Mouse (Mus musculus) kidney, postnatal 36 days (tissue): ENCODE results near the gene Ss18l2.

ENCODE experiments used
- DNase-seq, 2 experiments: peaks; one replicate each; pipeline ENCODE4 v3.0.0; 2021 to 2022; ENCODE audit warnings: mixed read lengths in 2 of 2

Gene Ss18l2

GRCm38 (mm10) chr9:121709898-121710583 is at the start of gene Ss18l2:
Ss18l2 (plus strand) TSS chr9:121710329.
- DNase-seq, result peak; percentile 100

GRCm38 (mm10) chr9:121663467-121663866 is 46.7 kb upstream of the Ss18l2 start:
- DNase-seq, result no peak

GRCm38 (mm10) chr9:121664104-121664503 is 46.0 kb upstream of the Ss18l2 start:
- no peak for DNase-seq

GRCm38 (mm10) chr9:121666957-121667630 is 43.0 kb upstream of the Ss18l2 start:
- no peak for DNase-seq

- no peak for DNase-seq
Observed at GRCm38 (mm10) chr9:121667822-121668221, 42.3 kb upstream of the Ss18l2 start.

- DNase-seq, result peak; percentile 47 to 80
Observed at GRCm38 (mm10) chr9:121669348-121669791, 40.8 kb upstream of the Ss18l2 start.

- DNase-seq, result peak; percentile 62 to 69
Observed at GRCm38 (mm10) chr9:121671300-121671699, 38.8 kb upstream of the Ss18l2 start.

GRCm38 (mm10) chr9:121672311-121672710 is 37.8 kb upstream of the Ss18l2 start:
- peak; percentile 38 to 48 for DNase-seq

- DNase-seq, result no peak
Observed at GRCm38 (mm10) chr9:121673716-121674115, 36.4 kb upstream of the Ss18l2 start.

- DNase-seq, result peak; percentile 28 to 45
Observed at GRCm38 (mm10) chr9:121675011-121675410, 35.1 kb upstream of the Ss18l2 start.

- no peak for DNase-seq
Observed at GRCm38 (mm10) chr9:121675556-121675955, 34.6 kb upstream of the Ss18l2 start.

GRCm38 (mm10) chr9:121677069-121677468 is 33.1 kb upstream of the Ss18l2 start:
- DNase-seq, result no peak

GRCm38 (mm10) chr9:121677476-121677875 is 32.7 kb upstream of the Ss18l2 start:
- DNase-seq, result no peak

GRCm38 (mm10) chr9:121679549-121679948 is 30.6 kb upstream of the Ss18l2 start:
- peak; percentile 29 to 71 for DNase-seq

GRCm38 (mm10) chr9:121681191-121681590 is 28.9 kb upstream of the Ss18l2 start:
- no peak for DNase-seq

GRCm38 (mm10) chr9:121682037-121682680 is 28.0 kb upstream of the Ss18l2 start:
- no peak for DNase-seq

GRCm38 (mm10) chr9:121684702-121685101 is 25.4 kb upstream of the Ss18l2 start:
- no peak for DNase-seq

GRCm38 (mm10) chr9:121690200-121690651 is 19.9 kb upstream of the Ss18l2 start:
- no peak for DNase-seq

- no peak for DNase-seq
Observed at GRCm38 (mm10) chr9:121690734-121691133, 19.4 kb upstream of the Ss18l2 start.

- no peak for DNase-seq
Observed at GRCm38 (mm10) chr9:121694736-121695135, 15.4 kb upstream of the Ss18l2 start.

GRCm38 (mm10) chr9:121696626-121697025 is 13.5 kb upstream of the Ss18l2 start:
- DNase-seq, result no peak

- DNase-seq, result peak; percentile 50 to 81
Observed at GRCm38 (mm10) chr9:121697150-121698049, 12.7 kb upstream of the Ss18l2 start.

GRCm38 (mm10) chr9:121704261-121704645 is 5.9 kb upstream of the Ss18l2 start:
- DNase-seq, result no peak
